28 mouse cellular contexts compared by ENCODE assay signal in genomic region chr9:64764824-64765223, GRCm38 (mm10).
"Had no signal": no experiment of that assay in that cellular context is flagged by ENCODE, and none has a peak within 500 bp of the region (broad histone marks: within the 10 kb centered on the region; RNA-seq: fewer than 3 reads in every experiment).

No protein-coding gene starts in this region.

- H3K27ac ChIP-seq: embryonic facial prominence, embryonic 10.5 days; embryonic facial prominence, embryonic 12.5 days; embryonic facial prominence, embryonic 13.5 days; embryonic facial prominence, embryonic 15.5 days; forebrain, embryonic 10.5 days; forebrain, embryonic 12.5 days; forebrain, embryonic 13.5 days; forebrain, embryonic 15.5 days; gastrocnemius, adult 2 months; heart, adult 2 months had no signal

- H3K4me3 ChIP-seq: embryonic facial prominence, embryonic 10.5 days; embryonic facial prominence, embryonic 12.5 days; embryonic facial prominence, embryonic 13.5 days; embryonic facial prominence, embryonic 15.5 days; erythroblast, embryonic 14.5 days; forebrain, embryonic 10.5 days; forebrain, embryonic 12.5 days; forebrain, embryonic 13.5 days; forebrain, embryonic 15.5 days; gastrocnemius, adult 2 months; heart, adult 2 months had no signal

- H3K9ac ChIP-seq: embryonic facial prominence, embryonic 12.5 days; embryonic facial prominence, embryonic 13.5 days; embryonic facial prominence, embryonic 15.5 days; forebrain, embryonic 12.5 days; forebrain, embryonic 13.5 days; forebrain, embryonic 15.5 days; forebrain, postnatal 0 days had no signal

- H3K36me3 ChIP-seq: embryonic facial prominence, embryonic 10.5 days; embryonic facial prominence, embryonic 12.5 days; embryonic facial prominence, embryonic 13.5 days; embryonic facial prominence, embryonic 15.5 days; forebrain, embryonic 10.5 days; forebrain, embryonic 12.5 days; forebrain, embryonic 15.5 days had no signal

- DNase-seq: cerebellum, adult 2 months; cerebellum, adult 8-10 months; cerebellum, adult 9-10 months; cerebellum, adult 9-11 months; cerebellum, postnatal 10 days; cerebellum, postnatal 14 days; cerebellum, postnatal 25 days; cerebellum, postnatal 36 days; embryo, embryonic 11 days; forebrain, postnatal 0 days; gastrocnemius, adult 2 months; gastrocnemius, postnatal 10 days; gastrocnemius, postnatal 14 days; gastrocnemius, postnatal 25 days; gastrocnemius, postnatal 36 days; heart, adult 18-20 months; heart, adult 2 months had no signal

- H3K27me3 ChIP-seq: embryonic facial prominence, embryonic 12.5 days; embryonic facial prominence, embryonic 13.5 days; embryonic facial prominence, embryonic 15.5 days; forebrain, embryonic 12.5 days; forebrain, embryonic 13.5 days; forebrain, embryonic 15.5 days had no signal

- H3K4me1 ChIP-seq: embryonic facial prominence, embryonic 12.5 days; embryonic facial prominence, embryonic 15.5 days; forebrain, embryonic 10.5 days; forebrain, embryonic 12.5 days; forebrain, embryonic 13.5 days; forebrain, embryonic 15.5 days had no signal

- H3K9me3 ChIP-seq: embryonic facial prominence, embryonic 10.5 days; embryonic facial prominence, embryonic 12.5 days; embryonic facial prominence, embryonic 13.5 days; embryonic facial prominence, embryonic 15.5 days; forebrain, embryonic 10.5 days; forebrain, embryonic 13.5 days; forebrain, embryonic 15.5 days had no signal

- ATAC-seq: forebrain, embryonic 13.5 days; forebrain, embryonic 14.5 days; forebrain, embryonic 15.5 days; forebrain, embryonic 16.5 days; forebrain, postnatal 0 days had no signal

- H3K4me2 ChIP-seq: embryonic facial prominence, embryonic 12.5 days; embryonic facial prominence, embryonic 13.5 days; embryonic facial prominence, embryonic 15.5 days; forebrain, embryonic 12.5 days; forebrain, embryonic 13.5 days; forebrain, embryonic 15.5 days had no signal
